In the genomic region with DNA sequence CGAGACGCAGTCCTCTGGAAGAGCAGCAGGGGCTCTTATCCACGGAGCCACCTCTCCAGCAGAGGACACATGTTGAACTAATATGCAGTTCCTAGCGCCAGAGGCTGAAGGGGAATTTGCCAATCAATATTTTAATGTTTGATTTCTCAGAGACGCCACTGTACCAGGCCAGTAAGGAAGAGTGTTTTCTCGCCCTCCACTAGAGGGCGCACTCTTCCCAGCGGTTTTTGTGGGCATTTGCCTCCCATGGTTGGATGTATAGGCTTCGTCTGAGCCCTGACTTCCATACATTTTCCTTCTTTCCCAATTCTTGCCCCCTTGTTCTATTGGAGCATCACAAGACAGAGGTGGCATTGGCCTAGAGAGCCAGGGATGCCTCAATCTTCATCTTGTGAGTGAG, we compare ENCODE assay signal across 1 mouse cellular context. TPM values are rescaled to one million over a fixed set of nuclear protein-coding genes. Genes with fewer than 3 reads are reported as not detected.
"Had no signal": no experiment of that assay in that cellular context is flagged by ENCODE, and none has a peak within 500 bp of the region (broad histone marks: within the 10 kb centered on the region; RNA-seq: fewer than 3 reads in every experiment).

No protein-coding gene starts in this region.

RNA-seq across cellular contexts. Expression of gene Plac9b, which starts 4.4 kb away (rescaled TPM):
- polyA plus RNA-seq: macrophage had no signal
